ENCODE assay signal across 18 mouse cellular contexts in the genomic region with DNA sequence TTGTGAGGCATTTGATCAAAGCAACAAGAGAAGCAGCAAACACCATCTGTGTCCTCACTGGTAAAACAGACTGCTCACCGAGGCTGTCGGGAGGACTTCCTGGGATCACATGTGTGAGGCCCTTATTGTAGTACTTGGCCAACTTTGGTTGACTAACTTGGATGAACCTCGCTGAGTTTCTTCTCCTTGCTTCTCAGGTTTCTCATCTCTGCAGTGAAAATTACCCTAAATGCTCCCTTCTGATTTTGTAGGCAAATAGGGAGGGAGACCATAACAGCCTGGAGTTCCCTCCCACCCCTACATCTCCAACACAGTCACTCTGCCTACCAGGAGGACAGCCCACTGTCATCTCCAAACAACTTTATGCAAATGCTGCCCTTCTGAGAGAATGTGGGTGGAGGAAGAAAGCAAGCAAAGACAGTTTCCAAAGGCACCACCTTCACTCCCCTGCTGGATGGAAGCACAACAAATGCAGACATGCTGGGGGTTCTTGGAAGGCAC. TPM values are rescaled to one million over a fixed set of nuclear protein-coding genes. Genes with fewer than 3 reads are reported as not detected.
DNase-seq lines count a peak whose midpoint lies in the region.
"Had no signal": no experiment of that assay in that cellular context is flagged by ENCODE, and none has a peak within 500 bp of the region (broad histone marks: within the 10 kb centered on the region; RNA-seq: fewer than 3 reads in every experiment).

No protein-coding gene starts in this region.

- DNase-seq in frontal cortex, adult 2 months (ENCODE audit: extremely low spot score in 1 of 2, low spot score in 1 of 2), result peak; percentile 62 to 73
- no peak for DNase-seq in frontal cortex, postnatal 14 days (ENCODE audit: low spot score in 2 of 2)
- peak; percentile 84 for DNase-seq in brain, adult 2 months (ENCODE audit: low read depth, low spot score)
- peak; percentile 46 to 59 for DNase-seq in layer of hippocampus, postnatal 14 days (ENCODE audit: low spot score in 2 of 2)
- peak; percentile 36 to 50 for DNase-seq in left cerebral cortex, postnatal 36 days (ENCODE audit: low spot score in 2 of 2)
- no peak for DNase-seq in thymus, postnatal 0 days (ENCODE audit: low spot score)
- no peak for DNase-seq in heart, adult 8-10 months (ENCODE audit: low spot score)
- no peak for DNase-seq in B cell, adult 2 months
- DNase-seq: adrenal gland, postnatal 36 days; cerebellum, adult 18-20 months; cerebellum, postnatal 36 days; heart, postnatal 14 days; kidney, adult 9 months; kidney, postnatal 36 days; lung, adult 2 months; lung, postnatal 36 days; thymus, adult 2 months had no signal

- intact Hi-C loops in left cerebral cortex, postnatal 36 days (cut with DNase I), result no loop called here

RNA-seq across cellular contexts. Expression of a gene that starts 31.2 kb away (rescaled TPM):
- 28.7 and 29.0 TPM in 2 replicates for polyA plus RNA-seq in frontal cortex, adult 2 months (2012; rRNA removed)
- total RNA-seq in layer of hippocampus, postnatal 14 days (2021), result 10 to 100 TPM; 64.1 to 69.5 TPM
- total RNA-seq in left cerebral cortex, postnatal 36 days (2021), result 10 to 100 TPM; 38.4 to 48.3 TPM
- polyA plus RNA-seq in thymus, postnatal 0 days (2015; fragmentation: Nextera tagmentation; extraction: Ambion mirVana), result 13.4 and 13.9 TPM in 2 replicates
- total RNA-seq in heart, adult 8-10 months (2022), result 10 to 100 TPM in 2 of 4 experiments, 1 to 10 TPM in 2; 7.4 to 10.8 (median 9.5) TPM
- polyA plus RNA-seq: inflammation-experienced regulatory T-cells, adult 6 months had no signal

Comparison
In these comparisons a context has a peak if more than half of its experiments do, and no peak if none do; other contexts are left out.
1. DNase-seq: peak in frontal cortex, adult 2 months (2 of 2), brain, adult 2 months (single experiment), layer of hippocampus, postnatal 14 days (2 of 2) and left cerebral cortex, postnatal 36 days (2 of 2); none in frontal cortex, postnatal 14 days (0 of 2), thymus, postnatal 0 days (single experiment), heart, adult 8-10 months (single experiment) and B cell, adult 2 months (0 of 2).